Mouse (Mus musculus): Measurements from ENCODE around the gene Bloc1s3.

Bloc1s3 gene

DNA sequence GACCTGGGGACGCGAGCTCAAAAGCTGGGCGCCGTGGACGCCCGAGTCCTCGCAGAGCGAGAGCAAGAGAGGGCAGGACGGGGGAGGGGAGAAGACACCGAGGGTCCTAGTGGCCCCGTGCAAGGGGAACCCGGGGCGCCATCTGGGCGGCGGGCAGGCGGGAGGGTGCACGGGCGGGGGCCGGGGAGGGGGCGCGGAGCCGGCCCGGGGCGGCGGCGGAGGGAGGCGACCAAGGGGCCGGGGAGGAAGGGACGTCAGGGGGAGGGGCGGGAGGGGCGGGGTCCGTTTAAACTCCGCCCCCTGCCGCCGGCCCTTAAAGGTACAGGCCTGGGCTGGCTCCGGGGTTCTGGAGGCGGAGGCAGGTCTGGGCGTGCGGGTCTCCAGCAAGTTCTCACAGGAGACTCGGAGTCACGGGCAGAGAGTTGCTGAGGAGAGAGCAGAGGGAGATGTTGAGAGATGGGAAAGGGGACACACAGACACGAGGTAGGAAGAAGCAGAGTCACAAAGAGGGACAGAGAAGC is 49.5 kb downstream of the Bloc1s3 start, which contains the start of gene Mark4:
Mark4 (minus strand) TSS at position 231 of the 521 bp plus-strand sequence.
- H3K4me1 ChIP-seq (replicated peaks; ENCODE audit: low read depth, low read length) = peaks cover 84% of the 10 kb centered on the region

DNA sequence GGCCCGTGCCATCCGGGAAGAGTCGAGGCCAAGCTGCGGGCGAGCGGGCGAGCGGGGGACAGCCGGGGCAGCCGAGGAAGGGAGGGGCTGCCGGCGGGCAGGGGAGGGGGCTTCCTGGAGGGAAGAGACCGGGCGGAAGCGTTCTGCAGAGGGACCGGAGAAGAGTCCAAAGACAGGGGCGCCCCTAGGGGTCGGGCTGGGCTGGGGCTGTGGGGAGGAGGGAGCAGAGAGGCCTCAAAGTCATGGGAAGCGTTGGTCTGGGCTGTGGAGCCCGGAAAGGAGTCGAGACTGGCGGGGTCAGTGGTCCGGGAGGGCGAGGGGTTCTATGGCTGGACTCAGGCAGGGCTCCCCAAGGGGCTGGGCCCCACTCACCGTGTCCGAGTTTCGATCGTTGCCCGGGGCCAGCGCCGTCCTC is 50.1 kb downstream of the Bloc1s3 start:
- Histone ChIP-seq H3K4me3 (replicated peaks; ENCODE audit: low read length) (peak overlapping the region; percentile 85), H3K27me3 (ENCODE audit: insufficient read depth, low read length) (peaks cover 7% of the 10 kb centered on the region; the same call in 1 of the 2 replicates), H3K9me3 (ENCODE audit: low read length) (no peaks in the 10 kb centered on the region), H3K4me1 (replicated peaks; ENCODE audit: low read depth, low read length) (peaks cover 81% of the 10 kb centered on the region), H3K36me3 (ENCODE audit: insufficient read depth, low read length) (peaks cover 11% of the 10 kb centered on the region)
- TF ChIP-seq CTCF (conservative IDR thresholded peaks at IDR 0.05; ENCODE audit: low read length) = peak; percentile 20; the same call in 1 of the 2 replicates
- no peak for TF ChIP-seq NANOG (IDR thresholded peaks at IDR 0.05; ENCODE audit: borderline replicate concordance, low read length)

More for the DNA sequence above, 49.5 kb downstream of the Bloc1s3 start, which contains the start of gene Mark4:
- H3K36me3 ChIP-seq (ENCODE audit: insufficient read depth, low read length) = peaks cover 6% of the 10 kb centered on the region
- peaks cover 7% of the 10 kb centered on the region; the same call in 1 of the 2 replicates for H3K27me3 ChIP-seq (ENCODE audit: insufficient read depth, low read length)
- TF ChIP-seq POU5F1 (IDR thresholded peaks at IDR 0.05; ENCODE audit: borderline replicate concordance, low read length) (no peak), NANOG (IDR thresholded peaks at IDR 0.05; ENCODE audit: borderline replicate concordance, low read length) (no peak)
- H3K9me3 ChIP-seq (ENCODE audit: low read length) = no peaks in the 10 kb centered on the region
- peak within 1 kb of the TSS; percentile 85 for H3K4me3 ChIP-seq (replicated peaks; ENCODE audit: low read length)

DNA sequence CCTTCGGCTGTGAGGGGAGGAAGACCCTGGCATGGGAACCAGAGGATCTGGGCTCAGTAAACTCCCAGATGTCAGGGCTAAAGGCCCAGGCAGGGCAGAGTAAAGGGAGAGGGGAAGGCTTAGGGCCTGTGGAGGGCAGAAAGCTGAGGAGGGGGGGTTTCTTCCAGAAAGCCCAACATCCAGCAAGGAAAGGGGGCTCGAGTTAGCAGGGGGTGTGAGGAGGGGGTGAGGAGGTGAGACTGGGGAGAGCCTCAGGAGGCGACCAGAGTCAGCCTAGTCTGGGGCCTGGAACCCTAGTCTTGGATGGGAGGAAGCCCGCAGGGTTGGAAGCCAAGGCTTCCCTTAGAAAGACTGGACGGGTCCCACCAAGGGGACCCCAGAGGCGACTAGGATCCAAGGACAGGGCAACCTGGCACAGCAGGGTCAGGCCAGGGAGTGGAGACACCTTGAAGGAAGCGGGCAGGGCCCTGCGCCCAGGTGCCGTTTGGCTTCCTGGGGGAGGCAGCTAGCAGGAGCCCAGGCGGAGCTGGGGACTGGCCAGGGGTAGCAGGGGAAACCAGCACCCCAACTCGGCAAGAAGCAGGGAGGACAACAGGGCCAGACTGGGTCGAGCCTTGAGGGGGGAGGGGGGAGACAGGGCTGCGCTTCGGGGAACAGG is 50.6 kb downstream of the Bloc1s3 start:
- Histone ChIP-seq H3K4me3 (replicated peaks; ENCODE audit: low read length) (peak overlapping the region; percentile 85), H3K9me3 (ENCODE audit: low read length) (no peaks in the 10 kb centered on the region), H3K4me1 (replicated peaks; ENCODE audit: low read depth, low read length) (peaks cover 75% of the 10 kb centered on the region), H3K36me3 (ENCODE audit: insufficient read depth, low read length) (peaks cover 11% of the 10 kb centered on the region), H3K27me3 (ENCODE audit: insufficient read depth, low read length) (peaks cover 7% of the 10 kb centered on the region; the same call in 1 of the 2 replicates)
- TF ChIP-seq CTCF (conservative IDR thresholded peaks at IDR 0.05; ENCODE audit: low read length) (no peak), NANOG (IDR thresholded peaks at IDR 0.05; ENCODE audit: borderline replicate concordance, low read length) (no peak), POU5F1 (IDR thresholded peaks at IDR 0.05; ENCODE audit: borderline replicate concordance, low read length) (no peak)

DNA sequence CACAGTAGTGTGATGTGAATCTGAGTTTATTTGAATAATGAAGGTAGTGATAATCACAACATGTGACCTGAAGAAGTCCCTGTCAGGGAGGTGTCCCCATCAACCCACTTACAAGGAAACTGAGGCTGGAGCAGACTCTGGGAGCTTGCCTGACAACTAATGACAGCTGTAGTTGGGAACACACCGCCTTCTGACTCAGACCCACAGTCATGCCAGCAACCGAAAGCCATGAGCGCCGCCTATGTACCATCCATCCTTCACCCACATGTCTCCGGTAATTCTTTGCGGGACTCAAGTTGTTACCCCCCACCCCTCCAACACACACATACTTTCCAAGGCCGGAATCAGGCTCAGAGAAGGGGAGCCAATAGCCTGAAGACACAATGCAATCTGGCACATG is 51.5 kb downstream of the Bloc1s3 start:
- Histone ChIP-seq H3K27me3 (ENCODE audit: insufficient read depth, low read length) (peaks cover 7% of the 10 kb centered on the region; the same call in 1 of the 2 replicates), H3K4me1 (replicated peaks; ENCODE audit: low read depth, low read length) (peaks cover 72% of the 10 kb centered on the region), H3K36me3 (ENCODE audit: insufficient read depth, low read length) (peaks cover 15% of the 10 kb centered on the region), H3K9me3 (ENCODE audit: low read length) (no peaks in the 10 kb centered on the region), H3K4me3 (replicated peaks; ENCODE audit: low read length) (peak overlapping the region; percentile 85; the same call in 1 of the 2 replicates)
- TF ChIP-seq NANOG (IDR thresholded peaks at IDR 0.05; ENCODE audit: borderline replicate concordance, low read length) = no peak
- TF ChIP-seq CTCF (conservative IDR thresholded peaks at IDR 0.05; ENCODE audit: low read length) = no peak
- TF ChIP-seq POU5F1 (IDR thresholded peaks at IDR 0.05; ENCODE audit: borderline replicate concordance, low read length) = no peak

DNA sequence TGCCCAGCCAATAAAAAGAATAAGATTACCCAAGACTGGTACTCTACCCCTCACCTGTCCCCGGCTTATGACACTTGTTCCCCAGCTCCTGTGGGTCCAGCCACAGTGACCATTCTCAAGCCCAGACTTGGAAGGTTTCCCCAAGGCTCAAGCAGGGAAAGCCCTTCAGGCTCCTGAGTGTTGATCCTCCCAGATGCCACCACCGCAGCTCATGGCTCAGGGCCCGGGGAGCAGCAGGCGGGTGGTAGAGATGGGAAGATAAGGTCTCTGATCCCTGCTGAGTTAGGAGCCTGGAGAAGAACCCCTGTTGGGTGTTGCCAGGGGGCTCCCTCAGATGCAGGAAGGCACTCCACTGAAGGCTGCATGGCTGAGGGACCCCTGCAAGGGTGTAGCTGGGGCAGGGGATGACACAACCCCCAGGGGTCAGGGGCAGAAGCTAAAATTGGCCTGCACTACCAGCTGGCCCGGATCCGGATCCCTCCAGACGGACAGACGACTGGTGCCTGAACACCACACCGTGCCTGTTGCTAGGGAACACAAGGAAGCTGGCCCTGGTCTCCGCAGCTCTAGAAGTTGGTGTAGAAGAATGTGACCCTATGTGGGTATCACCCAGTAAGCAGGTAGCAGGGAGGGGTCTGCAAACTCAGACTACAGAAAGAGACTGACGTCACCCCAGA is 52.2 kb downstream of the Bloc1s3 start:
- Histone ChIP-seq H3K27me3 (ENCODE audit: insufficient read depth, low read length) (peaks cover 7% of the 10 kb centered on the region; the same call in 1 of the 2 replicates), H3K4me1 (replicated peaks; ENCODE audit: low read depth, low read length) (peaks cover 70% of the 10 kb centered on the region), H3K4me3 (replicated peaks; ENCODE audit: low read length) (no peak overlapping the region; the same call in 1 of the 2 replicates), H3K9me3 (ENCODE audit: low read length) (no peaks in the 10 kb centered on the region), H3K36me3 (ENCODE audit: insufficient read depth, low read length) (peaks cover 22% of the 10 kb centered on the region)
- TF ChIP-seq CTCF (conservative IDR thresholded peaks at IDR 0.05; ENCODE audit: low read length) = no peak
- no peak for TF ChIP-seq NANOG (IDR thresholded peaks at IDR 0.05; ENCODE audit: borderline replicate concordance, low read length)
- no peak for TF ChIP-seq POU5F1 (IDR thresholded peaks at IDR 0.05; ENCODE audit: borderline replicate concordance, low read length)

DNA sequence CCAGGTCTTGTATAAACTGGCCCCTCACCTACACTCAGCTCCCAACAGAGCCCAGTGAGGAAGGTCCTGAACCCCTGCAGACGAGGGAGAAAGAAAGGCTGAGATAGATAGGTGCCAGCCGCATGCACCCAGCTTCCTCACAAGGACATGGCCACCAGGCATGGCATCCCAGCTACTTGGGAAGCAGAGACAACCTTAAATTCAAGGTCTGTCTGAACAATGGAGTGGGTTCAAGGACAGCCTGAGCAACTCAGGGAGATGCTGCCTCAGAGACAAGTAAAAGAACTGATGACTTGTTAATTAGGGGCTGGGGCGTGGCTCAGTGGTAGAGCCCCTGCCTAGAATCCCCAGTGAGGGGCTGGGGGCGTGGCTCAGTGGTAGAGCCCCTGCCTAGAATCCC is 53.0 kb downstream of the Bloc1s3 start:
- peaks cover 7% of the 10 kb centered on the region; the same call in 1 of the 2 replicates for H3K27me3 ChIP-seq (ENCODE audit: insufficient read depth, low read length)
- no peak overlapping the region for H3K4me3 ChIP-seq (replicated peaks; ENCODE audit: low read length)
- no peak for TF ChIP-seq NANOG (IDR thresholded peaks at IDR 0.05; ENCODE audit: borderline replicate concordance, low read length)
- TF ChIP-seq POU5F1 (IDR thresholded peaks at IDR 0.05; ENCODE audit: borderline replicate concordance, low read length) = no peak
- no peak for TF ChIP-seq CTCF (conservative IDR thresholded peaks at IDR 0.05; ENCODE audit: low read length)
- peaks cover 22% of the 10 kb centered on the region for H3K36me3 ChIP-seq (ENCODE audit: insufficient read depth, low read length)
- peaks cover 62% of the 10 kb centered on the region for H3K4me1 ChIP-seq (replicated peaks; ENCODE audit: low read depth, low read length)
- H3K9me3 ChIP-seq (ENCODE audit: low read length) = no peaks in the 10 kb centered on the region

Measured in E14TG2a.4 (cell line).